Mouse (Mus musculus): ENCODE measurements around the gene Ermard. TPM values are rescaled to one million over a fixed set of nuclear protein-coding genes. Genes with fewer than 3 reads are reported as not detected.
A peak's percentile ranks its signal among the peaks of the same experiment; 100 is the strongest.
"Not testable (repeated sequence)": the region's sequence is repeated elsewhere in the genome, so short reads cannot be mapped to it uniquely, and the experiment has no call there.

Gene Ermard
- polyA plus RNA-seq (2014; fragmentation: Nextera tagmentation; extraction: Ambion mirVana): 62.0 and 71.3 TPM in 2 replicates

- H3K9me3 ChIP-seq (ENCODE audit: control insufficient read depth, low read length); H3K4me3 ChIP-seq (replicated peaks; ENCODE audit: low read depth, low read length); DNase-seq; H3K27ac ChIP-seq (replicated peaks; ENCODE audit: low read depth, low read length); H3K9ac ChIP-seq (replicated peaks; ENCODE audit: low read length); H3K36me3 ChIP-seq (ENCODE audit: control insufficient read depth, insufficient read depth, low read length); H3K4me2 ChIP-seq (ENCODE audit: low read length); H3K4me1 ChIP-seq (ENCODE audit: control insufficient read depth, insufficient read depth, low read length); H3K27me3 ChIP-seq (ENCODE audit: control insufficient read depth, insufficient read depth, low read length): not testable (repeated sequence)
- peak; percentile 98 for ATAC-seq (ENCODE audit: low FRiP score, low TSS enrichment)
- WGBS: 0% methylated on average over 7 of the region's 56 CpGs
These were observed at the start of gene Ermard, which contains the start of the genes Tcte3 and Gm3448 for GRCm38 (mm10) chr17:15041175-15041729. Ermard (plus strand) TSS chr17:15041208. Tcte3 (minus strand) TSS chr17:15041488. Gm3448 (minus strand) TSS chr17:15041537.

GRCm38 (mm10) chr17:14992522-14993138 lies 48.4 kb upstream of the Ermard start:
- H3K27ac ChIP-seq (replicated peaks; ENCODE audit: low read depth, low read length); H3K4me1 ChIP-seq (ENCODE audit: control insufficient read depth, insufficient read depth, low read length); H3K4me3 ChIP-seq (replicated peaks; ENCODE audit: low read depth, low read length); H3K36me3 ChIP-seq (ENCODE audit: control insufficient read depth, insufficient read depth, low read length); DNase-seq; H3K9ac ChIP-seq (replicated peaks; ENCODE audit: low read length); H3K27me3 ChIP-seq (ENCODE audit: control insufficient read depth, insufficient read depth, low read length); H3K9me3 ChIP-seq (ENCODE audit: control insufficient read depth, low read length); H3K4me2 ChIP-seq (ENCODE audit: low read length): not testable (repeated sequence)
- ATAC-seq (ENCODE audit: low FRiP score, low TSS enrichment): peak; percentile 83
- no CpG with 5 or more reads among the region's 98 CpGs for WGBS

DNA sequence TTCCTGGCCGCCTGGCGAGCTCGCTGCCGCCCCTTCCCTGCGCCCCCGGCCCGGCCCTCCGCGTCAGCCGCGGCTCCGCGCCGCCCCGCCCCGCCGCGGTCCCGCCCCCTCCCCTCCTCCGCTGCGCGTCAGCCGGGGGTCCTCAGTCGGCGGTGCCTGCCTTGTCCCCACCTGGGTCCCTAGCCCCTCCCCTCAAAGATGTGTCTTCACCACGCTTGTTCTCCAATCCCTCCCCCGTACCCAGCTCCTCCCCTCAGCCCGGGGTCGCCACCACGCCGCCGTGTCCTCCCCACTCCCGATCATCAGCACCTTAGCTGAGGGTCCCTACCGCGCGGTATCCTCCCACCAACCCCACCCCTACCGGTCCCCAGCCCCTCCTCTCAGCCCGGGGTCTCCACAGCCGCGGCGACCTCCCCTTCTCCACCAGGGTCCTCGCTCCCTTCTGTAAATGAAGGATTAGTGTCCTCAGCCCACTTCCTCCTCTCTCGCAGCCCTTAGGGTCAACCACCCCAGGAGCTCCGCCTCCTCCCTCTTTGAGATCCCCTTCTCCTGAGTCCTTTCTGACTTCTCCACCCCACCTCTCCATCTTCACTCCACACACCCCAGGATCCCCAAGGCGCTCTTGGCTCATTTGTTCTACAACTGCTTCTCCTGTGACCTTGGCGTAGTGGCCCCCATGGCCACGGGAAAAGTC lies 47.7 kb upstream of the Ermard start:
- H3K4me2 ChIP-seq (ENCODE audit: low read length); DNase-seq; H3K9me3 ChIP-seq (ENCODE audit: control insufficient read depth, low read length); H3K4me1 ChIP-seq (ENCODE audit: control insufficient read depth, insufficient read depth, low read length); H3K4me3 ChIP-seq (replicated peaks; ENCODE audit: low read depth, low read length); H3K9ac ChIP-seq (replicated peaks; ENCODE audit: low read length); H3K27me3 ChIP-seq (ENCODE audit: control insufficient read depth, insufficient read depth, low read length); H3K27ac ChIP-seq (replicated peaks; ENCODE audit: low read depth, low read length); H3K36me3 ChIP-seq (ENCODE audit: control insufficient read depth, insufficient read depth, low read length): not testable (repeated sequence)
- ATAC-seq (ENCODE audit: low FRiP score, low TSS enrichment): peak; percentile 93
- WGBS: no CpG with 5 or more reads among the region's 47 CpGs

- H3K9ac ChIP-seq (replicated peaks; ENCODE audit: low read length); H3K4me1 ChIP-seq (ENCODE audit: control insufficient read depth, insufficient read depth, low read length); H3K27ac ChIP-seq (replicated peaks; ENCODE audit: low read depth, low read length); H3K27me3 ChIP-seq (ENCODE audit: control insufficient read depth, insufficient read depth, low read length); ATAC-seq (ENCODE audit: low FRiP score, low TSS enrichment); H3K36me3 ChIP-seq (ENCODE audit: control insufficient read depth, insufficient read depth, low read length); DNase-seq; H3K4me3 ChIP-seq (replicated peaks; ENCODE audit: low read depth, low read length); H3K4me2 ChIP-seq (ENCODE audit: low read length); H3K9me3 ChIP-seq (ENCODE audit: control insufficient read depth, low read length): not testable (repeated sequence)
- WGBS: no CpG with 5 or more reads among the region's 5 CpGs
These were observed 46.9 kb upstream of the Ermard start for GRCm38 (mm10) chr17:14994140-14994539.

GRCm38 (mm10) chr17:15000047-15000446 lies 41.0 kb upstream of the Ermard start:
- no CpG with 5 or more reads among the region's 4 CpGs for WGBS
- not testable (repeated sequence) for H3K27ac ChIP-seq (replicated peaks; ENCODE audit: low read depth, low read length)

DNA sequence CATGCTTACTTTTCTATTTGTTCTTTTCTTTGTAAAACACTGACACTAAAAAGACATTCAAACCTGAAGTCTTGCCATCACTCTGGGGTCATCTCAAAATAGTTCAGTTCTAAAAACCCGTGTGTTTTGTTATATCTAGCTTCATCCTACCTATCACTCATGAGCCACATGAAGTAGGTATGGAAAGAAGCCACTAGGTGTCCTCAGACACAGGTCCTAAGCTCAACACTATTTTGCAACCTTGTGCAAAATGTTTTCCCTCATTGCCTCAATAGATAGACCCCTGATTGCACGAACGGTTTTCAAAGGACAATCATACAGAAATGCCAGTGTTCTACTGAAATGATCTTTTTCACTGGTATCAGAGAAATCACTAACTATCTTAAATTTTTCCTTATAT lies 31.9 kb upstream of the Ermard start:
- not testable (repeated sequence) for H3K27ac ChIP-seq (replicated peaks; ENCODE audit: low read depth, low read length); H3K4me3 ChIP-seq (replicated peaks; ENCODE audit: low read depth, low read length); DNase-seq; H3K4me1 ChIP-seq (ENCODE audit: control insufficient read depth, insufficient read depth, low read length); H3K9ac ChIP-seq (replicated peaks; ENCODE audit: low read length); H3K4me2 ChIP-seq (ENCODE audit: low read length); H3K27me3 ChIP-seq (ENCODE audit: control insufficient read depth, insufficient read depth, low read length); H3K36me3 ChIP-seq (ENCODE audit: control insufficient read depth, insufficient read depth, low read length); H3K9me3 ChIP-seq (ENCODE audit: control insufficient read depth, low read length); ATAC-seq (ENCODE audit: low FRiP score, low TSS enrichment)
- WGBS: no CpG with 5 or more reads among the region's 3 CpGs

More at GRCm38 (mm10) chr17:15000047-15000446, 41.0 kb upstream of the Ermard start:
- H3K9me3 ChIP-seq (ENCODE audit: control insufficient read depth, low read length); H3K27me3 ChIP-seq (ENCODE audit: control insufficient read depth, insufficient read depth, low read length); H3K4me3 ChIP-seq (replicated peaks; ENCODE audit: low read depth, low read length); H3K4me1 ChIP-seq (ENCODE audit: control insufficient read depth, insufficient read depth, low read length); ATAC-seq (ENCODE audit: low FRiP score, low TSS enrichment); H3K36me3 ChIP-seq (ENCODE audit: control insufficient read depth, insufficient read depth, low read length); DNase-seq; H3K4me2 ChIP-seq (ENCODE audit: low read length); H3K9ac ChIP-seq (replicated peaks; ENCODE audit: low read length): not testable (repeated sequence)

- not testable (repeated sequence) for H3K9me3 ChIP-seq (ENCODE audit: control insufficient read depth, low read length); H3K27me3 ChIP-seq (ENCODE audit: control insufficient read depth, insufficient read depth, low read length); DNase-seq; H3K36me3 ChIP-seq (ENCODE audit: control insufficient read depth, insufficient read depth, low read length); H3K4me2 ChIP-seq (ENCODE audit: low read length); H3K27ac ChIP-seq (replicated peaks; ENCODE audit: low read depth, low read length); H3K9ac ChIP-seq (replicated peaks; ENCODE audit: low read length); H3K4me3 ChIP-seq (replicated peaks; ENCODE audit: low read depth, low read length); H3K4me1 ChIP-seq (ENCODE audit: control insufficient read depth, insufficient read depth, low read length)
- peak; percentile 98 for ATAC-seq (ENCODE audit: low FRiP score, low TSS enrichment)
- no CpG with 5 or more reads among the region's 60 CpGs for WGBS
These were observed 31.1 kb upstream of the Ermard start, which contains the start of gene Gm3435 for GRCm38 (mm10) chr17:15009706-15010413. Gm3435 (plus strand) TSS chr17:15010176.

GRCm38 (mm10) chr17:15021503-15022220 lies 19.3 kb upstream of the Ermard start:
- ATAC-seq (ENCODE audit: low FRiP score, low TSS enrichment); H3K4me1 ChIP-seq (ENCODE audit: control insufficient read depth, insufficient read depth, low read length); H3K4me3 ChIP-seq (replicated peaks; ENCODE audit: low read depth, low read length); H3K27me3 ChIP-seq (ENCODE audit: control insufficient read depth, insufficient read depth, low read length); H3K27ac ChIP-seq (replicated peaks; ENCODE audit: low read depth, low read length); H3K4me2 ChIP-seq (ENCODE audit: low read length); DNase-seq; H3K9me3 ChIP-seq (ENCODE audit: control insufficient read depth, low read length); H3K36me3 ChIP-seq (ENCODE audit: control insufficient read depth, insufficient read depth, low read length); H3K9ac ChIP-seq (replicated peaks; ENCODE audit: low read length): not testable (repeated sequence)
- 75% methylated on average over 3 of the region's 3 CpGs for WGBS

All from midbrain, embryonic 14.5 days (tissue).